Comparison of ENCODE assay signal across 7 mouse cellular contexts in genomic region chr11:23979332-23979731, GRCm38 (mm10).
DNase-seq lines count a peak whose midpoint lies in the region; ATAC-seq lines count a peak whose summit lies in the region.

No protein-coding gene starts in this region.

- 0 out of 2 replicates have a peak, but pooled peaks have one; percentile 66 for ATAC-seq in intestine, embryonic 14.5 days (replicated peaks; ENCODE audit: low FRiP score, low TSS enrichment, low read depth)
- ATAC-seq in midbrain, embryonic 12.5 days (ENCODE audit: low FRiP score, low read depth): peak; percentile 78

- H3K27ac ChIP-seq in intestine, embryonic 14.5 days (ENCODE audit: low read depth): no peak overlapping the region
- no peak overlapping the region for H3K27ac ChIP-seq in midbrain, embryonic 12.5 days (replicated peaks)

- WGBS in intestine, embryonic 14.5 days: 7% methylated on average over 5 of the region's 5 CpGs
- WGBS in midbrain, embryonic 12.5 days: 13% methylated on average over 5 of the region's 5 CpGs

- no peak overlapping the region for H3K4me3 ChIP-seq in intestine, embryonic 14.5 days (ENCODE audit: low read depth, low read length)
- no peak overlapping the region for H3K4me3 ChIP-seq in midbrain, embryonic 12.5 days

- no peaks in the 10 kb centered on the region for H3K4me1 ChIP-seq in intestine, embryonic 14.5 days (replicated peaks; ENCODE audit: control insufficient read depth, insufficient read depth, low read length)
- H3K4me1 ChIP-seq in midbrain, embryonic 12.5 days: no peaks in the 10 kb centered on the region

- H3K36me3 ChIP-seq in intestine, embryonic 14.5 days (ENCODE audit: control insufficient read depth, insufficient read depth, low read length): no peaks in the 10 kb centered on the region
- no peaks in the 10 kb centered on the region for H3K36me3 ChIP-seq in midbrain, embryonic 12.5 days

- no peak overlapping the region for H3K4me2 ChIP-seq in intestine, embryonic 14.5 days (ENCODE audit: low read length)
- no peak overlapping the region for H3K4me2 ChIP-seq in midbrain, embryonic 12.5 days (replicated peaks)

- H3K9ac ChIP-seq in intestine, embryonic 14.5 days (ENCODE audit: low read length): no peak overlapping the region
- no peak overlapping the region for H3K9ac ChIP-seq in midbrain, embryonic 12.5 days (replicated peaks)

- no peaks in the 10 kb centered on the region for H3K9me3 ChIP-seq in intestine, embryonic 14.5 days (ENCODE audit: control insufficient read depth, low read length)
- H3K9me3 ChIP-seq in midbrain, embryonic 12.5 days: no peaks in the 10 kb centered on the region

- H3K27me3 ChIP-seq in intestine, embryonic 14.5 days (replicated peaks; ENCODE audit: control insufficient read depth, insufficient read depth, low read length): no peaks in the 10 kb centered on the region
- peaks cover 71% of the 10 kb centered on the region for H3K27me3 ChIP-seq in midbrain, embryonic 12.5 days

- peak; percentile 57 to 86 for DNase-seq in adrenal gland, adult (ENCODE audit: inconsistent age in 2 of 2, low spot score in 1 of 2)
- DNase-seq in cerebellum, postnatal 25 days: peak; percentile 74 to 84
- DNase-seq in gastrocnemius, postnatal 10 days: peak; percentile 69
- DNase-seq in intestine, embryonic 14.5 days (ENCODE audit: low spot score): peak; percentile 89
- DNase-seq in left cerebral cortex, adult 8-10 months (ENCODE audit: low spot score in 2 of 2): peak; percentile 60 to 74
- DNase-seq in spleen, adult 12 weeks (ENCODE audit: low spot score): peak; percentile 33

Comparison
In these comparisons a context has a peak if more than half of its experiments do, and no peak if none do; other contexts are left out.
1. DNase-seq: peak in every context shown above with its lines; median percentile 89 in intestine, embryonic 14.5 days; 79 in cerebellum, postnatal 25 days; 72 in adrenal gland, adult; 69 in gastrocnemius, postnatal 10 days; 67 in left cerebral cortex, adult 8-10 months; 33 in spleen, adult 12 weeks.